Mouse (Mus musculus) hindbrain, embryonic 11.5 days (tissue): ENCODE results near the gene Ppp1r26. TPM values are rescaled to one million over a fixed set of nuclear protein-coding genes. Genes with fewer than 3 reads are reported as not detected.

Source experiments
- ATAC-seq: fragments of 200-750 bp; cut with Nextera tagmentation; 2 replicates; pipeline ENCODE4 v1.8.0; 2017; ENCODE audit warnings: mild to moderate bottlenecking, moderate TSS enrichment, moderate library complexity; ENCODE audit not compliant: low FRiP score
- DNase-seq: peaks from one replicate; pipeline ENCODE4 v3.0.0-alpha.2; 2015; ENCODE audit warnings: low spot score
- H3K27ac ChIP-seq: fragments of 300-500 bp; sonication (generic); 2 replicates; pipeline ENCODE4 v1.5.1; 2014; ENCODE audit warnings: mild to moderate bottlenecking, low read depth, low read length
- H3K27me3 ChIP-seq: fragments of 300-500 bp; sonication (generic); 2 replicates; pipeline ENCODE4 v1.6.1; 2014; ENCODE audit warnings: mild to moderate bottlenecking, low read length, moderate library complexity, mixed read lengths; ENCODE audit not compliant: control insufficient read depth, insufficient read depth
- H3K36me3 ChIP-seq: fragments of 300-500 bp; sonication (generic); 2 replicates; pipeline ENCODE4 v1.6.1; 2014; ENCODE audit warnings: mild to moderate bottlenecking, low read length, moderate library complexity, mixed read lengths; ENCODE audit not compliant: control insufficient read depth, insufficient read depth
- H3K4me1 ChIP-seq: fragments of 300-500 bp; sonication (generic); replicated peaks from 2 replicates; pipeline ENCODE4 v1.6.1; 2014; ENCODE audit warnings: low read length, mixed read lengths; ENCODE audit not compliant: control insufficient read depth, insufficient read depth
- H3K4me2 ChIP-seq: fragments of 300-500 bp; sonication (generic); replicated peaks from 2 replicates; pipeline ENCODE4 v1.6.1; 2014; ENCODE audit warnings: mild to moderate bottlenecking, low read depth, low read length
- H3K4me3 ChIP-seq: fragments of 300-500 bp; sonication (generic); 2 replicates; pipeline ENCODE4 v1.5.1; 2014; ENCODE audit warnings: low read depth, low read length
- H3K9ac ChIP-seq: fragments of 300-500 bp; sonication (generic); 2 replicates; pipeline ENCODE4 v1.6.1; 2014; ENCODE audit warnings: low read depth, low read length
- H3K9me3 ChIP-seq: fragments of 300-500 bp; sonication (generic); 2 replicates; pipeline ENCODE4 v1.6.1; 2016; ENCODE audit warnings: low read length; ENCODE audit not compliant: control insufficient read depth
- WGBS: fragments of 180-500 bp; shearing (Covaris S2); extraction: QIAGEN DNeasy Blood & Tissue Kit; methylation state at CpG from one replicate; pipeline ENCODE4 v1.1.7; 2014; 5-methylcytosine and 5-hydroxymethylcytosine counted together
- polyA plus RNA-seq: library from polyadenylated mRNA; unstranded; fragments of >200 nt; fragmentation: Nextera tagmentation; extraction: Ambion mirVana; gene quantifications from 2 replicates; pipeline ENCODE4 v1.2.1, GENCODE M21; 2014

The Ppp1r26 gene
- polyA plus RNA-seq, 1 experiment from 2014 or later = 3.4 TPM

DNA sequence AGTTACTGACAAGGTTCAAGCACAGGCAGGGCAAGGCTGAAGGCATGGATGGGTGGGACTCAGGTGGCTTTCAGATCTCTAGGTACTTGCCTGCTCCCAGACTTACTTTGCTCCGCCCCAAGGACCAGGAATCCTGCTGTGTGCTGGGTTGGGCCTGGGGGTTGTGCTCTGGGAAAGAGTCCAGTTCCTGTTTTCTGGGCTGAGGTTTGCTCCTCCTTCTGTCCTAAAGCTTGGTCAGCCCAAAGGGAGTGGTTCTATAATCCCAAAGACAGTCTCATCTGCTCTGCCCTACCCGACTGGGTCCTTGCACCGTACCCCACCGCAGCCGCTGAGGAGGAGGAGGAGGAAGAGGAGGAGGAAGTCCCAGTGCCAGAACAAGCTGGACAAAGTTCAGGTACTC lies 50.1 kb downstream of the Ppp1r26 start, which contains the start of gene Gbgt1:
Gbgt1 (plus strand) TSS at position 221 of the 400 bp plus-strand sequence.
- no peak for ATAC-seq
- no peak within 1 kb of the TSS for H3K4me2 ChIP-seq
- 83% methylated on average over 5 of the region's 5 CpGs for WGBS

DNA sequence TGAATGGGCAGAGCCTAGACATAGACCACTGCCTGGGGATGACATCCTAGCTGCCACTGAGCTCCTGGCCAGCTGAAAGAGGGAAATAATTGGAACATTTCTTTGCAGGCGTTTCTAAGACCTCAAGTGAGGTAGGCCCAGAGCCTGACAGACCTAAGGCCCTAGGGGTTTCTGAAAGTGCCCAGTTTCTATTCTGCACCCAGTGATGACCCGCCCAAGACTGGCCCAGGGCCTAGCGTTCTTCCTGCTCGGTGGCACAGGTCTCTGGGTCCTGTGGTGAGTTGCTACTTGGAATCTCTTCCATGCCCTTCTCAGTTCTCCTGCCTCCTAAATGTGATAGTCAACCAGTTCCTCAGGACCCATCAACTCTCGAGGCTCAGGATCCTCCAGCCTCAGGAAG lies 51.0 kb downstream of the Ppp1r26 start:
- Histone ChIP-seq H3K36me3 (no peaks in the 10 kb centered on the region), H3K4me3 (no peak overlapping the region), H3K27ac (no peak overlapping the region), H3K4me2 (no peak overlapping the region), H3K9me3 (no peaks in the 10 kb centered on the region), H3K27me3 (no peaks in the 10 kb centered on the region), H3K4me1 (no peaks in the 10 kb centered on the region), H3K9ac (no peak overlapping the region)
- ATAC-seq (no peak), DNase-seq (no peak)
- 78% methylated on average over 5 of the region's 5 CpGs for WGBS

More for the DNA sequence above, 50.1 kb downstream of the Ppp1r26 start, which contains the start of gene Gbgt1:
- no peaks in the 10 kb centered on the region for H3K36me3 ChIP-seq
- DNase-seq = no peak
- no peak within 1 kb of the TSS for H3K9ac ChIP-seq
- no peaks in the 10 kb centered on the region for H3K4me1 ChIP-seq
- H3K4me3 ChIP-seq = no peak within 1 kb of the TSS
- no peaks in the 10 kb centered on the region for H3K27me3 ChIP-seq
- no peaks in the 10 kb centered on the region for H3K9me3 ChIP-seq
- no peak within 1 kb of the TSS for H3K27ac ChIP-seq

DNA sequence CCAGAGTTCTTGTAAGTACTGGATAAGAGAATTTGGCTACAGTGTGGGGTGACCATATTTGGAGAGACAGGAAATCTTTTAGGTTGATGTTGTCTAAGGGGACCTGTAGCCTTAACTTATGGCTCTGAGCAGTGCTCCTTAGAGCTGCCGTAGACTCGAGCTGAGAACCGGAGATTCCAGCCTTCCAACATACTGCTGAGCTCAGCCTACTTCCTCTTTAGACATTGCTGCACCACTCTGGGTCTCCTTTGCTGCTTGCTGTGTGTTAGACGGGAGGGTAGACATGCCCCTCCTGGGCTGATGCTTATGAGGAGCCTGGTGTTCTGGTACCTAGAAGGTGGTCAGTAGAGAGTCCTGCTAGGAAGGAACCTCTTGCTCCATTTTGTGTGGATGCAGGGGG lies 51.8 kb downstream of the Ppp1r26 start:
- H3K4me3 ChIP-seq = no peak overlapping the region
- H3K9me3 ChIP-seq = no peaks in the 10 kb centered on the region
- H3K4me2 ChIP-seq = no peak overlapping the region
- H3K36me3 ChIP-seq = no peaks in the 10 kb centered on the region
- ATAC-seq (no peak), DNase-seq (no peak)
- no peaks in the 10 kb centered on the region for H3K4me1 ChIP-seq
- 87% methylated on average over 4 of the region's 4 CpGs for WGBS
- no peak overlapping the region for H3K9ac ChIP-seq
- H3K27me3 ChIP-seq = no peaks in the 10 kb centered on the region
- no peak overlapping the region for H3K27ac ChIP-seq

DNA sequence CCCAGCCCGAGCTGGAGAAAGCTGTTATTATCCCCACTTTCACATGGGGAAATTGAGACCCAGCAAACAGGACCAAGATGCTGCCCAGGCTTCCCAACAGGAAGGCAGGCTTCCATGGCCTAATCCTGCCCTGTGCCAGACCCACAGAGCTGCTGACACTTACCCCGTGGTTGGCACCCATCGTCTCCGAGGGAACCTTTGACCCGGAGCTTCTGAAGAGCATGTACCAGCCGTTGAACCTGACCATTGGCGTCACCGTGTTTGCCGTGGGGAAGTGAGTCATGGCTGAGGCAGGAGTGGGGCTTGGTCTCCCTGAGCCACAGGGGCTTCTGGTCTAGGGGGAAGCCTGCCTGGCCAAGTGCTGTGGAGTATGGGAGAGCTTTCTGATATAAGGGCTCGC lies 56.4 kb downstream of the Ppp1r26 start:
- Histone ChIP-seq H3K36me3 (no peaks in the 10 kb centered on the region), H3K27me3 (no peaks in the 10 kb centered on the region), H3K27ac (no peak overlapping the region), H3K4me1 (no peaks in the 10 kb centered on the region), H3K4me3 (no peak overlapping the region), H3K9me3 (no peaks in the 10 kb centered on the region), H3K4me2 (no peak overlapping the region), H3K9ac (no peak overlapping the region)
- ATAC-seq (no peak), DNase-seq (no peak)
- WGBS = 84% methylated on average over 10 of the region's 10 CpGs

DNA sequence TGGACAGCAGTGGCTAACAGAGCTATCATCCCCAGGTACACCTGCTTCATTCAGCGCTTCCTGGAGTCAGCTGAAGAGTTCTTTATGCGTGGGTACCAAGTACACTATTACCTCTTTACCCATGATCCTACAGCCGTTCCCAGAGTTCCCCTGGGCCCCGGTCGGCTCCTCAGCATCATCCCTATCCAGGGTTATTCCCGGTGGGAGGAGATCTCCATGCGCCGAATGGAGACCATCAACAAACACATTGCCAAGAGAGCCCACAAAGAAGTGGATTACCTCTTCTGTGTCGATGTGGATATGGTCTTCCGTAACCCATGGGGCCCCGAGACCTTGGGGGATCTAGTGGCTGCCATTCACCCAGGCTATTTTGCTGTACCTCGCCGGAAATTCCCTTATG lies 58.1 kb downstream of the Ppp1r26 start:
- Histone ChIP-seq H3K36me3 (no peaks in the 10 kb centered on the region), H3K4me3 (no peak overlapping the region), H3K9me3 (no peaks in the 10 kb centered on the region), H3K27me3 (no peaks in the 10 kb centered on the region), H3K27ac (no peak overlapping the region), H3K4me1 (no peaks in the 10 kb centered on the region), H3K4me2 (no peak overlapping the region), H3K9ac (no peak overlapping the region)
- DNase-seq (no peak), ATAC-seq (no peak)
- 91% methylated on average over 13 of the region's 13 CpGs for WGBS

Other genes with a start within 250 kb of the Ppp1r26 start
- 3.2 and 3.4 TPM in 2 replicates for gene 1700007K13Rik, start 19.5 kb downstream of the Ppp1r26 start, polyA plus RNA-seq
- 62.8 and 66.4 TPM in 2 replicates for gene Mrps2, start 21.3 kb downstream of the Ppp1r26 start, polyA plus RNA-seq
- gene Gbgt1, start 50.1 kb downstream of the Ppp1r26 start, polyA plus RNA-seq = 0.38 and 1.1 TPM in 2 replicates
- 0.73 TPM in 1 of 2 replicates, not detected in the other for gene Gm10134, start 59.3 kb downstream of the Ppp1r26 start, polyA plus RNA-seq
- 55.9 and 63.0 TPM in 2 replicates for gene Ralgds, start 66.3 kb downstream of the Ppp1r26 start, polyA plus RNA-seq
- gene Cel, start 116.6 kb downstream of the Ppp1r26 start, polyA plus RNA-seq = not detected in 2 replicates
- 38.1 and 38.2 TPM in 2 replicates for gene Gtf3c5, start 137.0 kb downstream of the Ppp1r26 start, polyA plus RNA-seq
- 2.6 and 3.1 TPM in 2 replicates for gene Gfi1b, start 175.2 kb downstream of the Ppp1r26 start, polyA plus RNA-seq
- gene Tsc1, start 194.4 kb downstream of the Ppp1r26 start, polyA plus RNA-seq = 22.4 and 25.1 TPM in 2 replicates